Mouse (Mus musculus): ENCODE data around the gene Tusc2. TPM values are rescaled to one million over a fixed set of nuclear protein-coding genes. Genes with fewer than 3 reads are reported as not detected.

The Tusc2 gene
- polyA plus RNA-seq, 1 experiment: 82.5 TPM

GRCm38 (mm10) chr9:107550491-107551116 is 12.5 kb upstream of the Tusc2 start:
- peak; percentile 95 for DNase-seq
- Histone ChIP-seq H3K36me3 (ENCODE audit: control insufficient read depth, insufficient read depth, low read length) (no peaks in the 10 kb centered on the region), H3K4me1 (ENCODE audit: control insufficient read depth, insufficient read depth, low read length) (peaks cover 32% of the 10 kb centered on the region; the same call in 1 of the 2 replicates), H3K27me3 (replicated peaks; ENCODE audit: control insufficient read depth, insufficient read depth, low read length) (no peaks in the 10 kb centered on the region), H3K27ac (ENCODE audit: insufficient read depth, low read depth, low read length) (peak overlapping the region; percentile 89), H3K4me3 (ENCODE audit: insufficient read depth, low read depth, low read length) (peak overlapping the region; percentile 67)
- WGBS: 53% methylated on average over 23 of the region's 23 CpGs
- TF ChIP-seq POLR2A (IDR thresholded peaks at IDR 0.05; ENCODE audit: low read depth, low read length): peak; percentile 1
- no peak for TF ChIP-seq CTCF (conservative IDR thresholded peaks at IDR 0.05; ENCODE audit: insufficient read depth, insufficient read length, low read depth, low read length)

GRCm38 (mm10) chr9:107551117-107551889 is 11.8 kb upstream of the Tusc2 start, which contains the start of gene Rassf1:
Gene Rassf1 (plus strand): TSS chr9:107551555.
- peak within 1 kb of the TSS; percentile 89 for H3K27ac ChIP-seq (ENCODE audit: insufficient read depth, low read depth, low read length)
- WGBS: 8% methylated on average over 63 of the region's 63 CpGs
- peak; percentile 90 for DNase-seq
- TF ChIP-seq POLR2A (IDR thresholded peaks at IDR 0.05; ENCODE audit: low read depth, low read length) (peak; percentile 29), CTCF (conservative IDR thresholded peaks at IDR 0.05; ENCODE audit: insufficient read depth, insufficient read length, low read depth, low read length) (no peak)
- peaks cover 33% of the 10 kb centered on the region; the same call in 1 of the 2 replicates for H3K4me1 ChIP-seq (ENCODE audit: control insufficient read depth, insufficient read depth, low read length)
- H3K36me3 ChIP-seq (ENCODE audit: control insufficient read depth, insufficient read depth, low read length): no peaks in the 10 kb centered on the region
- H3K4me3 ChIP-seq (ENCODE audit: insufficient read depth, low read depth, low read length): peak within 1 kb of the TSS; percentile 67
- no peaks in the 10 kb centered on the region for H3K27me3 ChIP-seq (replicated peaks; ENCODE audit: control insufficient read depth, insufficient read depth, low read length)

DNA sequence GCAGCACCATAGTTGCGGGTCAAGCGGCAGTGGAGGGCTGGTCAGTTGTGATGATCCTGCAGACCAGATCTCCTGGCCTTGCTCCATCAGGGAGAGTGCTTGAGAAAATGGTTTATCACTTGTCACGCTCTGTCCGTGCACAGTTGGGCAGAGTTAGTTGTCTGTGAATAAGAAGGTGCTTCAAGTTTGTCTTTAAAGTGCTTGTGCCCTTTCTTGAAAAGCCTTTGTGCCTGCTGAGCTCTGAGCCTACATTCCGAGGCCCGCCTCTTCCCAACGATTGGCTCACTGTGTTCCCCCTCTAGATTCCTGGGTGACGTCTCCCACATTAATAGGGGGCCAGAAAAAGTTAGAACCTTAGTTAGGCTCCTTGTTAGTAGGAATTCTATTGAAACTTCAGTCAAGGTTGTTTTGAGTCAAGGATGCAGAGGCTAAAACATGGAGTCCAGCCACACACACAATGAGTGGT is 11.1 kb upstream of the Tusc2 start:
- peak overlapping the region; percentile 51 for H3K27ac ChIP-seq (ENCODE audit: insufficient read depth, low read depth, low read length)
- peaks cover 37% of the 10 kb centered on the region; the same call in 1 of the 2 replicates for H3K4me1 ChIP-seq (ENCODE audit: control insufficient read depth, insufficient read depth, low read length)
- H3K27me3 ChIP-seq (replicated peaks; ENCODE audit: control insufficient read depth, insufficient read depth, low read length): no peaks in the 10 kb centered on the region
- no peaks in the 10 kb centered on the region for H3K36me3 ChIP-seq (ENCODE audit: control insufficient read depth, insufficient read depth, low read length)
- no peak for DNase-seq
- peak overlapping the region; percentile 67 for H3K4me3 ChIP-seq (ENCODE audit: insufficient read depth, low read depth, low read length)
- 33% methylated on average over 8 of the region's 8 CpGs for WGBS
- TF ChIP-seq CTCF (conservative IDR thresholded peaks at IDR 0.05; ENCODE audit: insufficient read depth, insufficient read length, low read depth, low read length): no peak
- TF ChIP-seq POLR2A (IDR thresholded peaks at IDR 0.05; ENCODE audit: low read depth, low read length): no peak

DNA sequence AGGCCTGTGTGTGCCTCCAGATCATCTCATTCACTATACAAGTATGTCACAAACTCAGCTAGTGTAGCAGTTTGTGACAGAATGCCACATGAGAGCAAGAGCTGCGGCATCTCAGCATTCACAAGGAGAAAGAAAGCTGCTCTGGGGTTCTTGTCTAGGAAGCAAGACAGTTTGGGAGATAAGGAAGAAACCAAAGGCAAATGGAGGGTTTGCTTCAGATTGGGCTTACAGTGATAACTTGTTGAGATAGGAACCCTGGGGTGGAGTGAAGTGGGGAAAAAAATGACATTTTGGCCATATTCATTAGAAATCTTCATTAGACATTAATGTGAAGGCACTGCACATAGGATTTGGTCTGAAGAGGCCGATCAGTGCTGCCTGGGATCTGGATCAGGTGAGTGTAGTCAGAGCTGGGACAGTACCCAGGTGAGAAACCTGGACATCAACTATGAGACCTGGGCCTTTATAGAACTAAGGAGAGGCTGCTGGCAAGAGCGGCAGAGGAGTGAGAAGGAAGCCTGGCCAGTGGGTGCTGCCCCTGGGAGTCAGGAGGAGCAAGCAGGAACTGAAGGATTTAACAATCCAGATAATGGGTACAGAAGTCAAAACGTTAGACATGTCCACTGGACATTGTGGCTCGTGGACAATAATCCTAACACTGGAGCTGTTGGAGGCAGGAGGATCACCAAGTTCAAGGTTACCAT is 10.2 kb upstream of the Tusc2 start:
- WGBS: 78% methylated on average over 5 of the region's 5 CpGs
- peaks cover 3% of the 10 kb centered on the region; the same call in 1 of the 2 replicates for H3K36me3 ChIP-seq (ENCODE audit: control insufficient read depth, insufficient read depth, low read length)
- TF ChIP-seq CTCF (conservative IDR thresholded peaks at IDR 0.05; ENCODE audit: insufficient read depth, insufficient read length, low read depth, low read length) (no peak), POLR2A (IDR thresholded peaks at IDR 0.05; ENCODE audit: low read depth, low read length) (no peak)
- no peak overlapping the region for H3K4me3 ChIP-seq (ENCODE audit: insufficient read depth, low read depth, low read length)
- no peak overlapping the region for H3K27ac ChIP-seq (ENCODE audit: insufficient read depth, low read depth, low read length)
- H3K27me3 ChIP-seq (replicated peaks; ENCODE audit: control insufficient read depth, insufficient read depth, low read length): no peaks in the 10 kb centered on the region
- peaks cover 32% of the 10 kb centered on the region; the same call in 1 of the 2 replicates for H3K4me1 ChIP-seq (ENCODE audit: control insufficient read depth, insufficient read depth, low read length)
- no peak for DNase-seq

DNA sequence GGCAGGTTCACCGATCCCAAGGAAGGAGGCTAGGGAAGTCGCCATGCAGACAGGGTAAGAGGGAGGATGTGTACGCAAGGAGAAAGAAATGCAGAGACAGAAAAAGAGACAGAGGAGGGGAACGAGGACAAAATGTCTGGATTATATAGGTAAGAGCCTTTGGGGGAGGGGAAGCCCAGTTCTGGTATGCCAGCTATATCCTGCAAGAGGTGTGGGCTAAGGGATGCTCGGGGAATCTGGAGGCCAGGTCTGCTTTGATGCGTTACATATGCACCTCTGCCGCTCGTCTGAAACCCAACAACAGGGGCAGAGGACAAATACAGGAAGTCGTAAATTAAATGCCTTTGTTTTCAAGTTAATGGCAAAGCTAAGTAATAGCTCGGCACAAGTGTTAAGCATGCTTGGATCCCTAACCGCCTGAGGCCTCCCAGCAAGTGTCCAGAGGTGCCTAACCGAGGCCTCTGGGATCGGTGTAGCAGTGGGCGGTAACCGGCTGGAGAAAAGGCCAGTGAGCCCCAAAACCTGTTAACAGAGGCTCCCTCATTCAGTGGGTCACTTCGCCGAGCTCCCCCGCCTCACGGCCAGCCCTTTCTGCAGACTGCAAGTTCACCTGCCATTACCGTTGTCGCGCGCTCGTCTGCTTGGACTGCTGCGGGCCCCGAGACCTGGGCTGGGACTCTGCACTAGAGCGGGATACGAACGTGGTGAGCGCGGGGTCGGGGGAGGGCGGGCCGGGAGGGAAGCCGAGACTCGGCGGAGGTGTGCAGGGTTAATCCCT is 9.3 kb upstream of the Tusc2 start:
- peak; percentile 72 for DNase-seq
- Histone ChIP-seq H3K27me3 (replicated peaks; ENCODE audit: control insufficient read depth, insufficient read depth, low read length) (no peaks in the 10 kb centered on the region), H3K4me3 (ENCODE audit: insufficient read depth, low read depth, low read length) (peak overlapping the region; percentile 45), H3K27ac (ENCODE audit: insufficient read depth, low read depth, low read length) (peak overlapping the region; percentile 70), H3K4me1 (ENCODE audit: control insufficient read depth, insufficient read depth, low read length) (peaks cover 28% of the 10 kb centered on the region; the same call in 1 of the 2 replicates), H3K36me3 (ENCODE audit: control insufficient read depth, insufficient read depth, low read length) (peaks cover 3% of the 10 kb centered on the region; the same call in 1 of the 2 replicates)
- WGBS: 7% methylated on average over 37 of the region's 37 CpGs
- no peak for TF ChIP-seq POLR2A (IDR thresholded peaks at IDR 0.05; ENCODE audit: low read depth, low read length)
- TF ChIP-seq CTCF (conservative IDR thresholded peaks at IDR 0.05; ENCODE audit: insufficient read depth, insufficient read length, low read depth, low read length): no peak

DNA sequence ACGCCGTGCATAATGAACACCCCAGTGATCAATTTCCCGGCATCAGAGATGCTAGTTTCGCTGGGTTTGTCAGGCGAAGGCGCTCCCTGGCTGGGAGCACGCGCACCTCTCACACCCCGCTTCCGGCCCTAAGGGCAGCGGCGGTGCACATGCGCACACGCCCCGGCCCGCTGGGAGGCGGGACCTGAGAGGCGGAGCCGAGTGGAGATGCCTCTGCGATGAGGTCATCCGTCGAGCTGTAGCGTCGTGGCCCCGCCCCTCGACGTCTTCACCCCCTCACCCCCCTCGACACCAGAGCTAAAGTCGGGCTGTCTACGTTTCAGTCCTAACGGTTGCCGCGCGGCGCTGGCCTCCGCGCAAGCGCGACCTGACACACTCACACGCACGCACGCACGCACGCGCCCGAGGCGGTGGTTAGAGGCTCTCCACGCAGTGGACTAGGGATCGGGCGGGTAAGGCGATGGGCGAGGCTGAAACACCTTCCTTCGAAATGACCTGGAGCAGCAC is 8.7 kb upstream of the Tusc2 start:
- DNase-seq: peak; percentile 97
- Histone ChIP-seq H3K27ac (ENCODE audit: insufficient read depth, low read depth, low read length) (peak overlapping the region; percentile 94), H3K27me3 (replicated peaks; ENCODE audit: control insufficient read depth, insufficient read depth, low read length) (no peaks in the 10 kb centered on the region), H3K36me3 (ENCODE audit: control insufficient read depth, insufficient read depth, low read length) (peaks cover 3% of the 10 kb centered on the region; the same call in 1 of the 2 replicates), H3K4me1 (ENCODE audit: control insufficient read depth, insufficient read depth, low read length) (peaks cover 28% of the 10 kb centered on the region; the same call in 1 of the 2 replicates), H3K4me3 (ENCODE audit: insufficient read depth, low read depth, low read length) (peak overlapping the region; percentile 68)
- TF ChIP-seq CTCF (conservative IDR thresholded peaks at IDR 0.05; ENCODE audit: insufficient read depth, insufficient read length, low read depth, low read length) (no peak), POLR2A (IDR thresholded peaks at IDR 0.05; ENCODE audit: low read depth, low read length) (peak; percentile 62)
- under 1% methylated on average over 53 of the region's 53 CpGs for WGBS

Data from kidney, adult 2 months (tissue).